Mouse (Mus musculus): ENCODE measurements around the gene Serpinb12. TPM values are rescaled to one million over a fixed set of nuclear protein-coding genes. Genes with fewer than 3 reads are reported as not detected.
"Not testable (repeated sequence)": the region's sequence is repeated elsewhere in the genome, so short reads cannot be mapped to it uniquely, and the experiment has no call there.

Serpinb12 gene
- 0.03 and 0.06 TPM in 2 replicates for polyA plus RNA-seq (2012; rRNA removed)

DNA sequence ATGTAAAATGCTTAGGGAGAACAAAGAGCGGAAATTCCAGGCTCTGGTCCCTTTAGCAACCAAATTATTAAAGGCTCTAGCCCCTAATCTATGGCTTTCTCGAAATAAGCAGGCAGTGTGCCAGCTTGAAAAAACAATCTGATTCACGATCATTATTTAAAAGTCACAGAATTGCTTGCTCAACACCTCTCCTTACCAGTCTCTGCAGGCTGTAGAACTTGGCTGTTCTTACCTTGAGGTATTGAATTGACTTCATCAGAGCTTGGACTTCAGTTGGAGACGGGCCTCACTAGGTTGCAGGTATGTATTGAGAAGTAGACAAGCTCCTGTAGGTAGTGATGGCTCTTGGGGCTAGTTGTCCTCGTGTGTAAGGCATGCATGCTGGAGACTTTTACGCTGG, at the start of gene Serpinb12:
Gene Serpinb12, plus strand, starts transcription at position 185 of the 400 bp plus-strand sequence.
- no peak for DNase-seq (ENCODE audit: low spot score)

DNA sequence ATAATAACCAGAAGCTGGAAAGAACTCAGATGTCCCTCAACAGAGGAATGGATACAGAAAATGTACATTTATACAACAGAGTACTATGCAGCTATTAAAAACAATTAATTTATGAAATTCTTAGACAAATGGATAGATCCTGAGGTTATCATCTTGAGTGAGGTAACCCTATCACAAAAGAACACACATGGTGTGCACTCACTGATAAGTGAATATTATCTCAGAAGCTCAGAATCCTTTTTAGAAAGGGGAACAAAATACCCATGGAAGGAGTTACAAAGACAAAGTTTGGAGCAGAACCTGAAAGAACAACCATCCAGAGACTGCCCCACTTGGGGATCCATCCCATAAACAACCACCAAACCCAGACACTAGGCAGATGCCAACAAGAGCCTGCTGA, 39.1 kb upstream of the Serpinb12 start:
- not testable (repeated sequence) for DNase-seq (ENCODE audit: low spot score)

DNA sequence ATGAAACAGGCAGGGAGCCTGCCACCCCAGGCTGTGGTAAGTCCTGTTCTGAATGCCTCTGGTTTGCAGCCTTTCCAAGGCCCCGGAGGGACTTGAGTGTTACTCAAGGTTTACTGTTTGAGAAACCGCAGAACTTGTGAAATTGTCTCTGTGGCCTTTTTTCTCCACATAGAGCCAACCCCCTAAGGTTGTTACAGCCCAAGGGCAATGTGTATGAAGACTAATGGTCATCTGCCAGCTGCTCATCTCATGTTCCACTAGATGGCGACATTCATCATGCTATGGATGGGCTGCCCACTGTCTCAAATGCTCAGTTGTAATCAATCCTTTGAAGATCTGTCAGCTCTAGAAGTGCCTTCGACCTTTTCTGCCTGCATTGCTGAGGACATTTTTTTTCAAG, 32.8 kb upstream of the Serpinb12 start:
- no peak for DNase-seq (ENCODE audit: low spot score)

DNA sequence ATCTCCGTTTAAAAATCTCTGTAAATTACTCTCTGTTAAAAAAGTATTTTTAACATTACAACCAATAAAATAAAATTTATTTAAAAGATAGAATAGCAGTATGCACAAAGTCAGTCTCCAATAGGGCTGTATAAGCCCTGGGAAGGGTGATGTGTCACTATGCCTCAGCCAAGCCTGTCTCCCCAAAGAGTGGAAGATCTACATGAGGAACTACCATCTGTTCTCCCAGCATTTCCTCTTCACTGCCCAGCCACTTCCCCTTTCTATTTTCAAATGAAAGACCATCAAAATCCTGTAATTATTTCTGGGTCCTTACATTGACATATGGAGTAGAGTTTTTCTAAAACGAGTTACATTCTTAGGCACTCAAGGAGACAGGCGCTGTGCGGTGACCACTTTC, 2.3 kb upstream of the Serpinb12 start:
- no peak for DNase-seq (ENCODE audit: low spot score)

DNA sequence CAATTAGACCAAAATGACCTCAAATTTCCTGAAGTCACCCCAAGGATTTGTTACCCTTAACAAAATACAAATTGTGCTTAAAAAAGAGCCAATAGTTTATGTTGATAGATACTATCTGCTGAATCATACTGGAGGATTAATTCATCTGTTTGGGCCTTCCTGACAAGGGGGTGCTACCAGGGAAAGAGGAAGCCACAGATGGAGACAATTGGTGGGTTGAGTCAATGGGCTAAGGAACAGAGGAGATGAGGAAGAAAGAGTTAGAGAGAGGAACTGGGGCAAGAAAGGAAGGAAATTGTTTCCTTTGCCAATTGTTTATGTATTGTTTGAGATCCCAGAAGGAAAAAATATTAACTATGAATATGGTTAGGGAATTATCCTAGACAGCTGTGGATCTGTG, 591 bp upstream of the Serpinb12 start:
- no peak for DNase-seq (ENCODE audit: low spot score)

DNA sequence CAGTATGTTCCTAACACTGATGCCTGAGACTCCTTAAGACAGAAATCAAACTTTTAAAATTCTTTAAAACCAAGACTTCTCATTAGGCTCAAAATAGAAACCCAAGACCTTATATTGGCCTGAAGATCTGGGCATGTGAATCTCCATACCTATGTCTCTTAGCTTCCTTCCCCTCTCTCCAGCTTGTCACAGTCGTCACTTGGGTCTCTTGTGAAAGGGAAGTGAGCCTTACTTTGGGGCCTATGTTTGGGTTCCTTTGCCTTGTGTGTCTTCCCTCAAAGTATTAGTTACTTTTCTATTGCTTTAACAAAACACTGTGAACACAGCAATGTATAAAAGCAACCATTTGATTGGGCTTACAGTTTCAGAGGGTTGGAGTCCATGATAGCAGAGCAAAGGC, 13.0 kb downstream of the Serpinb12 start:
- no peak for DNase-seq (ENCODE audit: low spot score)

DNA sequence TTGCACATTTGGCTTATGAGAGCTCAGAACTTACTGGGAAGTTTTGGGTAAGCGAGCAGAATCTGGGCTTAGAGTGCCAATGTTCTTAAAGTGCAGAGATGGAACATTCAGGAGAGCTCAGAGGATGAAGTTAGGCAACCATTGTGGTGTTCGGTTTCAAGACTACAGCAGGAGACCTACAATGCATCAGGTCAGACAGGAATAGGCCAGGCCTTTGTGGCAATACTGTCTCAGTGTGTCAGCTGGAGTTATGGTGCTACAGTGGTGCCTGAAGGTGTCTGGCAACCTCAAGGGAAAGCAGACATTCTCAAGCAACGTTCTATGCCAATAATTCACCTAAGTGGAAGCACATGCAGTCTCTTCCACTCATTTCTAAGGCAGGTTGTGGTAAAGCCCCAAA, 25.7 kb downstream of the Serpinb12 start:
- no peak for DNase-seq (ENCODE audit: low spot score)

DNA sequence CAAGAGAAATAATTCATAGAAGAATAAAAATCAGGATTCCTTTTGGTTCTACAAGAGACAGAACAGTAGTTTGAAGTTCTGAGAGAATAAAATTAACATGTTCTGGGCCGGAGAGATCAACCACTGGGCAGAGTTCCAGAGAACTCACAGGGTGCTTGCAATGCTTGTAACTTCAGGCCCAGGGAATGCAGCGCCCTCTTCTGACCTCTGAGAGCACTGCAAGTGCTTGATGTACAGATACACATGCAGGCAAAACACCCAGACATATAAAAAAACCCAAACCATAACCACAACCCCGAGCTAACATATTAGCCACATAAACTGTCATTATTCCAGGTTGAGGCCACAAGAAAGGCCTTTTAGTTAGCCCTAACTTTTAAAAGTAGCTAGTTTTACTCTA, 26.8 kb downstream of the Serpinb12 start:
- DNase-seq (ENCODE audit: low spot score), result no peak

DNA sequence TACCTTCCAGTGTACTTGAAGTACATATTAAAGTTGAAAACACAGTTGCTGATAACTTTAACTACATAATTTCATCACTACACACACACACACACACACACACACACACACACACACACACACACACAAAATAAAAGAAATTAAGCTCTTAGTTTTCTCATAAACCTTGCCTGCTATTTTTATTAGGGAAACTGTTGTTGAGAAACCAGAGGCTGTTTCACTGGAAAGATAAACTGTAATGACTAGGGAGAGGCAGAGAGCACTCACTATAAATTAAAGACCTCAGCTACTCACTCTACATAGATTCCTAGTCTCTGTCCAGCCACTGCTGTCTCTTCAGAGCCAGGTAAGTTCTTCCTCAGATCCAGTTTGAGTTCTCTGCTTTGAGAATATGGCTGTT, 46.4 kb downstream of the Serpinb12 start, which contains the start of gene Serpinb13:
Gene Serpinb13, plus strand, starts transcription at position 301 of the 400 bp plus-strand sequence.
- DNase-seq (ENCODE audit: low spot score), result no peak

DNA sequence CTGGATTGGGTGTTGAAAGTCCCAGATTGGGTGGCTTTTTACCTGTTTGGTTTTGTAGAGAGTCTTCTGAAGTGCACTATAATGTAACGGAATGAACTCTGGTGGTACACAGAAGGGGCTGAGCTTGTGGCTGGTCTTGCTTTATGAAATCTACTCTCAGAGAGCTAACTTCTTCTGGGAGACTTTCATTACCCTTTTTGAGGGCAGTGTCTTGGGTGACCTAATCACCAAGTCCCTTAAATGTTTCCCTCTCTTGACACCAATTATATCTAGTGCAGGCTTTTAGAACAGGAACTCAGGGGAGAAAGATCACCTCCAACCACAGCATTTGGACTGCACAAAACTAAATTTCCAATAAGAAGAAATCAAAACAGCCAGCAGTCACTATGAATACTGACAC, 48.8 kb downstream of the Serpinb12 start:
- DNase-seq (ENCODE audit: low spot score), result no peak

DNA sequence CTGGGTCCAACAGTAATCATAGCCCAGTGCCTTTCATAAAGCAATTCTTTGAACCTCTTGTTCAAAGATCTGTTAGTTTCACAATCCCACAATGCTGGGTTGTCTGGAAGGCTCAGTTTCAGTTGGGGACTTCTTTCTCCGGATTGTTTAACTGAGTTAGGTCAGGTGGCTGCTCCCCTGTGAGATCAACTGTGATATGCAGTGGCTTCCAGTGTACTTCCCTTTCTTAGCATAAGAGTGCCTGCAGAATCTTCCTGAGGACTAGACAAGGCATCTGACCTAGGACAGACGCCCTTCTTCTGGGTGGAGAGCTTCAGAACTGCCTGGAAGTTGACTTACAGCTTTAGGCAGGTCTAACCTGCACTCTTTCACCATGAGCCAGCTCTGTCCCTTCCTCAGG, 49.6 kb downstream of the Serpinb12 start:
- DNase-seq (ENCODE audit: low spot score), result no peak

DNA sequence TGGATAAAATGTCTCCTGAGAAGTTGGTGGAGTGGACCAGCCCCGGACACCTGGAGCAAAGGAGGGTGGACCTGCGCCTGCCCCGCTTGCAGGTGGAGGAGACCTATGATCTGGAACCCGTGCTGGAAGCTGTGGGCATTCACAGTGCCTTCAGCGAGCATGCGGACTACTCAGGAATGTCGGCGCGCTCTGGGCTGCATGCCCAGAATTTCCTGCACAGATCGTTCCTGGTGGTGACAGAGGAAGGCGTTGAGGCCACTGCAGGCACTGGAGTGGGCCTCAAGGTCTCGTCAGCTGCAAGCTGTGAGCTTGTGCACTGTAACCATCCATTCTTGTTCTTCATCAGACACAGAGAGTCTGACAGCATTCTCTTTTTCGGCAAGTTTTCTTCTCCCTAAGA, 66.2 kb downstream of the Serpinb12 start:
- DNase-seq (ENCODE audit: low spot score), result no peak

DNA sequence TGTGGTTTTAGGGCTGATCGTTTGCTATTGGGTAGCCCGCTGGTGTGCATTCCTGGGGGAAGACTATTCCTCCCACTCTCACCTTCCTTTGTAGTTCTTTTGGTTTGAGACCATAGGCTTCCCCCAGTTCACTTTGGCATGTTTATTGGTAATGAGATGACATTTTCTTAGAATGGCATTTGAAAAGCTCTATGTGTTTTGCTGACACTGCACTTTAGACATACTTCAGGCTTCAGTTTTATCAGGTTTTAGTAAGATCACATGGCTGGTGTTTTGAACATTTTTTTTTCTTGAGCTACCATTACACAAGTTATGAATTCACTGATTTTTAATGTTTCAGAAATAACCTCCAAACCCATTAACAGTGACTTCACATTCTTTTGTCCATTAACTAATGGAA, 67.5 kb downstream of the Serpinb12 start:
- DNase-seq (ENCODE audit: low spot score), result no peak

DNA sequence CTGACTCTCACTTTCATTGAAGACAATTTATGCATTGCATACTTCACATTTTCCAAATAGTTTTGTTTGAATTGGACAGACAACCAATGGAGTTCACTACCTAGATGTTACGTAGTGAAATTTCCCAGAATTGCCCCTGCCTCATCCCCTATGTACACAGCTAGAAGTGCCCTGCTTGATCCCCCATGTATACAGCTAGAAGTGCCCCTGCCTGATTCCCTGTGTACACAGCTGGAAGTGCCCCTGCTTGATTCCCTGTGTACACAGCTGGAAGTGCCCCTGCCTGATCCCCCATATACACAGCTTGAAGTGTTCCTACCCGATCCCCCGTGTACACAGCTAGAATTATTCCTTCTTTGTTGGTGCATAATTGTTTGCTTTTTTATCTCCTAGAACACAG, 72.1 kb downstream of the Serpinb12 start:
- DNase-seq (ENCODE audit: low spot score), result no peak

Other genes with a start within 250 kb of the Serpinb12 start
- gene Bcl2, start 220.2 kb upstream of the Serpinb12 start, polyA plus RNA-seq (2012; rRNA removed), result 3.4 and 5.7 TPM in 2 replicates
- 16.7 and 16.8 TPM in 2 replicates for gene Kdsr, start 174.7 kb upstream of the Serpinb12 start, polyA plus RNA-seq (2012; rRNA removed)
- 48.1 and 50.0 TPM in 2 replicates for gene Vps4b, start 137.7 kb upstream of the Serpinb12 start, polyA plus RNA-seq (2012; rRNA removed)
- 13.9 and 16.2 TPM in 2 replicates for gene Serpinb5, start 73.3 kb upstream of the Serpinb12 start, polyA plus RNA-seq (2012; rRNA removed)
- gene Serpinb13, start 46.5 kb downstream of the Serpinb12 start, polyA plus RNA-seq (2012; rRNA removed), result not detected in 2 replicates
- not detected in 2 replicates for gene Serpinb3a, start 117.9 kb downstream of the Serpinb12 start, polyA plus RNA-seq (2012; rRNA removed)
- gene Serpinb3d, start 149.1 kb downstream of the Serpinb12 start, polyA plus RNA-seq (2012; rRNA removed), result not detected in 2 replicates

All from urinary bladder, adult 2 months (tissue).